Mouse (Mus musculus): ENCODE measurements at regions not wholly inside any gene's neighbourhood (a gene's known extent, or its start where the extent isn't known, plus 50 kb on each side); places are given as distances from the start of the nearest gene placed in this dataset.
"Not testable (repeated sequence)": the region's sequence is repeated elsewhere in the genome, so short reads cannot be mapped to it uniquely, and the experiment has no call there.

- no peak for DNase-seq (ENCODE audit: extremely low read depth, low read depth)
These were observed 184.6 kb downstream of the Samd5 start for GRCm38 (mm10) chr10:9490416-9490815.

GRCm38 (mm10) chr10:9462361-9462760, 212.6 kb downstream of the Samd5 start:
- no peak for DNase-seq (ENCODE audit: extremely low read depth, low read depth)

- no peak for DNase-seq (ENCODE audit: extremely low read depth, low read depth)
These were observed 215.9 kb downstream of the Samd5 start for GRCm38 (mm10) chr10:9459145-9459544.

- no peak for DNase-seq (ENCODE audit: extremely low read depth, low read depth)
These were observed 216.5 kb downstream of the Samd5 start for GRCm38 (mm10) chr10:9458466-9458865.

GRCm38 (mm10) chr10:9457222-9457621, 217.8 kb downstream of the Samd5 start:
- DNase-seq (ENCODE audit: extremely low read depth, low read depth), result no peak

- DNase-seq (ENCODE audit: extremely low read depth, low read depth), result no peak
These were observed 235.9 kb downstream of the Samd5 start for GRCm38 (mm10) chr10:9439072-9439471.

- DNase-seq (ENCODE audit: extremely low read depth, low read depth), result no peak
These were observed 236.6 kb downstream of the Samd5 start for GRCm38 (mm10) chr10:9438366-9438765.

- no peak for DNase-seq (ENCODE audit: extremely low read depth, low read depth)
These were observed 245.9 kb downstream of the Samd5 start for GRCm38 (mm10) chr10:9429085-9429484.

GRCm38 (mm10) chr10:9420741-9421140, 254.3 kb downstream of the Samd5 start:
- DNase-seq (ENCODE audit: extremely low read depth, low read depth), result no peak

- no peak for DNase-seq (ENCODE audit: extremely low read depth, low read depth)
These were observed 258.3 kb downstream of the Samd5 start for GRCm38 (mm10) chr10:9416685-9417084.

GRCm38 (mm10) chr10:9406101-9406500, 268.9 kb downstream of the Samd5 start:
- no peak for DNase-seq (ENCODE audit: extremely low read depth, low read depth)

- DNase-seq (ENCODE audit: extremely low read depth, low read depth), result no peak
These were observed 269.6 kb downstream of the Samd5 start for GRCm38 (mm10) chr10:9405417-9405816.

GRCm38 (mm10) chr10:9404963-9405362, 270.0 kb downstream of the Samd5 start:
- no peak for DNase-seq (ENCODE audit: extremely low read depth, low read depth)

- DNase-seq (ENCODE audit: extremely low read depth, low read depth), result no peak
These were observed 273.9 kb downstream of the Samd5 start for GRCm38 (mm10) chr10:9400911-9401617.

- no peak for DNase-seq (ENCODE audit: extremely low read depth, low read depth)
These were observed 297.4 kb downstream of the Samd5 start for GRCm38 (mm10) chr10:9377440-9378101.

- no peak for DNase-seq (ENCODE audit: extremely low read depth, low read depth)
These were observed 312.6 kb downstream of the Samd5 start for GRCm38 (mm10) chr10:9362306-9362865.

GRCm38 (mm10) chr10:9338207-9338801, 336.7 kb downstream of the Samd5 start:
- DNase-seq (ENCODE audit: extremely low read depth, low read depth), result no peak

- DNase-seq (ENCODE audit: extremely low read depth, low read depth), result no peak
These were observed 340.7 kb downstream of the Samd5 start for GRCm38 (mm10) chr10:9334245-9334845.

- no peak for DNase-seq (ENCODE audit: extremely low read depth, low read depth)
These were observed 343.3 kb downstream of the Samd5 start for GRCm38 (mm10) chr10:9331694-9332093.

GRCm38 (mm10) chr10:9328324-9328723, 346.7 kb downstream of the Samd5 start:
- DNase-seq (ENCODE audit: extremely low read depth, low read depth), result no peak

GRCm38 (mm10) chr10:9327881-9328280, 347.1 kb downstream of the Samd5 start:
- DNase-seq (ENCODE audit: extremely low read depth, low read depth), result not testable (repeated sequence)

GRCm38 (mm10) chr10:9312326-9312725, 362.7 kb downstream of the Samd5 start:
- no peak for DNase-seq (ENCODE audit: extremely low read depth, low read depth)
